Mouse (Mus musculus): ENCODE data around the gene Fbf1. TPM values are rescaled to one million over a fixed set of nuclear protein-coding genes. Genes with fewer than 3 reads are reported as not detected.

The Fbf1 gene
- polyA plus RNA-seq, 1 experiment from 2014 or later, result 41.4 TPM

DNA sequence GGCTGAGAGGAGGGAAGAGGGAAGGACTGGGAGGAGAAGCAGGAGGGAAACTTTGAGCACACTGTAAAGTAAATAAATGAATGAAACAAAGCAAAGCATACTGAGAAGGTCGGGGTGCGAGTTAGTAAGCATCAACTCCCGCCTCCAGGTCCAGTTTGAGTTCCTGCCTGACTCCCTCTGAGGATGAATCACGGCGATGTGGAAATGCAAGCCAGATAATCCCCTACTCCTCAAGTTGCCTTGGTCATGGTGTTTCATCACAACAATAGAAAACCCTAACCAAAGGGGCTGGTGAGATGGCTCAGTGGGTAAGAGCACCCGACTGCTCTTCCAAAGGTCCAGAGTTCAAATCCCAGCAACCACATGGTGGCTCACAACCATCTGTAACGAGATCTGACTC is 8.0 kb upstream of the Fbf1 start:
- Histone ChIP-seq H3K27me3 (no peaks in the 10 kb centered on the region), H3K4me3 (replicated peaks) (no peak overlapping the region), H3K4me1 (peaks cover 17% of the 10 kb centered on the region), H3K36me3 (peaks cover 88% of the 10 kb centered on the region), H3K9ac (no peak overlapping the region), H3K9me3 (replicated peaks) (no peaks in the 10 kb centered on the region), H3K27ac (peak overlapping the region; percentile 86), H3K4me2 (no peak overlapping the region)
- 82% methylated on average over 7 of the region's 7 CpGs for WGBS
- no peak for ATAC-seq (replicated peaks; ENCODE audit: low FRiP score)

DNA sequence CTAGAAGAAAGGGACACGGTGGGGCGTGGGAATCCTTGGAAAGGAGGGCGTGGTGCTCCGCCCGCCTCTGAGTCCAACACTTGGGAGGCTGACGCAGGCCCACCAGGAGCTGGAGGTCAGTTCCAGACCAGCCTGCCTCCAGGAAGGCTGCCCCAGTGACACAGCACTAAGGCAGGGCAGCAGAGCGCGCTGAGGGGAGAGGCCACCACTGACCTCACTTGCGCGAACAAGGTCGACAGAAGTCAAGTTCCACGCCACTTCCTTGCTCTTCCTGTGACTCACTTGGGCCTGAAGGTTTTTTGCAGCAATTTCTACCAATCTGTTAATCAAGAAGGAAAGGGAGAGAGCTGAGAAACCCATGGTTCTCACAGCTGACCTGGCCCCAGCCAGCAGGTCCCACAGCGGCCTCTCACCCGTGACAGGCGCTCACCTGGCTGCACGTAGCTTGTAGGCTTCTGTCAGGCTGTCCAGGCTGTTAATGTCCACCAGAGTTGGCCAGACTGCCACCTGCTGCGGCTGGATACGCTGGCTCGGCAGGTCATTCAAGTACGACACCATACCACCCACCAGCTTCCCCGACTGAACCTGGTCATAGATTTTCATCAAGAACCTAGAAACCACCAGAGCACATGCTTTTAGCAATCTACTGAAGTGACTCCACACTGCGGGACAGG is 6.9 kb upstream of the Fbf1 start:
- H3K4me2 ChIP-seq, result no peak overlapping the region
- H3K9ac ChIP-seq, result no peak overlapping the region; the same call in 1 of the 2 replicates
- ATAC-seq (replicated peaks; ENCODE audit: low FRiP score), result peak; percentile 85
- 66% methylated on average over 22 of the region's 22 CpGs for WGBS
- H3K27ac ChIP-seq, result peak overlapping the region; percentile 86
- peaks cover 17% of the 10 kb centered on the region for H3K4me1 ChIP-seq
- peaks cover 77% of the 10 kb centered on the region for H3K36me3 ChIP-seq
- H3K9me3 ChIP-seq (replicated peaks), result no peaks in the 10 kb centered on the region
- H3K27me3 ChIP-seq, result no peaks in the 10 kb centered on the region
- H3K4me3 ChIP-seq (replicated peaks), result no peak overlapping the region

DNA sequence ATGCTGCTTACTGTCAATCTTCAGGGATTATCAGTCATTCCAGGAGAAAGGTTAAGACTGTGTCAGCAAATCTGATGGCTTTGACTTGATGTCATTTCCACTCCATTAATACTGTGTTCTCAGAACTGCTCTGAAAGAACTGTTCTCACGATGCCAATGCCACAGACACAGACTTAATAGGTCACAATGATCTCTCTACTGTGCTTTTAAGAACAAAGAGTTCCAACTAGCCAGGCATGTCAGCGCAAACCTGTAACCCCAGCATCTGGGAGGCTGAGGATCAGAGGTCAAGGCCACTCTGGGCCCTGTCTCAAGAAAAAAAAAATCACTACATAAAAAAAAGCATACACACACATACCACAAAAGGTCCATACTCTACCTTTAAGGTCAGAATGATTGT is 4.0 kb upstream of the Fbf1 start:
- H3K4me3 ChIP-seq (replicated peaks), result no peak overlapping the region
- H3K9ac ChIP-seq, result no peak overlapping the region
- H3K4me2 ChIP-seq, result no peak overlapping the region
- no peaks in the 10 kb centered on the region for H3K27me3 ChIP-seq
- 71% methylated on average over 2 of the region's 2 CpGs for WGBS
- no peak overlapping the region for H3K27ac ChIP-seq
- no peak for ATAC-seq (replicated peaks; ENCODE audit: low FRiP score)
- peaks cover 28% of the 10 kb centered on the region for H3K4me1 ChIP-seq
- H3K9me3 ChIP-seq (replicated peaks), result no peaks in the 10 kb centered on the region
- peaks cover 50% of the 10 kb centered on the region for H3K36me3 ChIP-seq

DNA sequence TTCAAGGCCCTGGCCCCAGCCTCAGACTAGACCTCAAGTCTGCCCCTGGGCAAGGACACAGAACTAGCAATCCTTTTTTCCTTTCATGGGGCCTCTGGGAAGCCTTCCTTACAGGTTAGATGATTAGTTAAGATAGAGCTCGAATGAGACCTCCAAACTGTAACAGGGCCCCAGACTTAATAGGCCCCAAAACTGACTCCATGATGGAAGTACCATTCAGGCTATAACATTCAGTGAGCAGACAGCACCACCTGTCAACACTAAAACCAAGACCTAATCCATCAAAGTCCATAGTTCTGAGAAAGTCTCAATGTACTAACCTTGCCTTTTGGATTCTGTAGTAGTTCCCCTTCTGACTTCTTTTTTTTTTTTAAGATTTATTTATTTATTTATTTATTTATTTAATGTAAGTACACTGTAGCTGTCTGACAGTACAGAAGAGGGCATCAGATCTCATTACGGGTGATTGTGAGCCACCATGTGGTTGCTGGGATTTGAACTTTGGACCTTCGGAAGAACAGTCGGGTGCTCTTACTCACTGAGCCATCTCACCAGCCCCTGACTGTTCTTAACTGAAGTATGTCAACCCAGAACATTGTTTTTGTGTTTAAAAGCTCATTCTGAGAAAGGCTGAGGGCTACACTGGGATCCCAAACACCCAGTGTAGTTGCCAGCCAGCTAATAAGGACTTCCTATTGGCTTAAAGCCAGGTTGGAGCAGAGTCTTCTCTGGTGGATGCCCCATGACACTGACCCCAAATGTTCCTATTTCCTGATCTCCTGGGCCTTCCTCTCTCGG is 2.2 kb upstream of the Fbf1 start:
- no peak for ATAC-seq (replicated peaks; ENCODE audit: low FRiP score)
- peaks cover 35% of the 10 kb centered on the region for H3K4me1 ChIP-seq
- 80% methylated on average over 5 of the region's 5 CpGs for WGBS
- H3K9me3 ChIP-seq (replicated peaks), result no peaks in the 10 kb centered on the region
- 0 out of 2 replicates have a peak overlapping the region, but pooled peaks have one; percentile 49 for H3K27ac ChIP-seq
- H3K36me3 ChIP-seq, result peaks cover 46% of the 10 kb centered on the region
- no peak overlapping the region for H3K4me3 ChIP-seq (replicated peaks)
- H3K4me2 ChIP-seq, result no peak overlapping the region
- H3K27me3 ChIP-seq, result no peaks in the 10 kb centered on the region
- no peak overlapping the region for H3K9ac ChIP-seq

DNA sequence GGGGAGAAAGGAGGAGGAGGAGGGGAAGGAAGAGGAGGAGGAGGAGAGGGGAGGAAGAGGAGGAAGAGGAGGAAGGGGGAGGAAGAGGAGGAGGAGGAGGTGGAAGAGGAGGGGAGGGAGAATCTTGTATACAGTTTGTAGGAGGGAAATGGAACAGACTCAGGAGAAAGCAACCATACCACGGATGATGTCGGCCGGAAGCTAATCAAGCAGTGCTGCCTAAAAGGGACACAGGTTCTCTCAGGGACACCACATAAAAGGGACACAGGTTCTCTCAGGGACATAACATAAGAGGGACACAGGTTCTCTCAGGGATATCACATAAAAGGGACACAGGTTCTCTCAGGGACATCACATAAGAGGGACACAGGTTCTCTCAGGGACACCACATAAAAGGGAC is 1.2 kb upstream of the Fbf1 start:
- WGBS, result 84% methylated on average over 3 of the region's 3 CpGs
- Histone ChIP-seq H3K4me1 (peaks cover 28% of the 10 kb centered on the region), H3K27me3 (no peaks in the 10 kb centered on the region), H3K36me3 (peaks cover 48% of the 10 kb centered on the region), H3K4me2 (no peak overlapping the region), H3K27ac (no peak overlapping the region), H3K9ac (no peak overlapping the region), H3K9me3 (replicated peaks) (no peaks in the 10 kb centered on the region), H3K4me3 (replicated peaks) (no peak overlapping the region)
- no peak for ATAC-seq (replicated peaks; ENCODE audit: low FRiP score)

DNA sequence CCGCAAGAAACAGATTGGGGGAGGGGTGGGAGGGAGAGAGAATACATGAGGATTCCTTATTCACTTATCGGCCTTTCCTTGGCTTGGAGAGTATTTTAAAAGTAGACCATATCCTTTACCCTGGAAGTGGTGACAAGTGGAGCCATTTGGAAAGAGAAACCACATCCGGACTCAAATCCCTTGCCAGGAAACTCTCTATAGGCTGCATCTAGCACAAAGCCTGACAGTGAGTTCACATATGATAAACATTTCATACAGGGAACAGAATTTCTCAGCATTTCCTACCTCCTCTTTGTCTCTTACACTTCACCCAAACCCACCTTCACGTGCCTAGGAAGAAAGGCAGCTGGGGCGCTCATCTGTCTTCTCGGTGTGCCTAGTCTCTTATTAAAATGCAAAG is 734 bp downstream of the Fbf1 start:
- H3K9me3 ChIP-seq (replicated peaks), result no peaks in the 10 kb centered on the region
- peak overlapping the region; percentile 78 for H3K9ac ChIP-seq
- H3K27me3 ChIP-seq, result no peaks in the 10 kb centered on the region
- peak overlapping the region; percentile 84 for H3K4me2 ChIP-seq
- peak overlapping the region; percentile 95 for H3K27ac ChIP-seq
- H3K36me3 ChIP-seq, result peaks cover 33% of the 10 kb centered on the region
- peaks cover 44% of the 10 kb centered on the region for H3K4me1 ChIP-seq
- peak overlapping the region; percentile 71 for H3K4me3 ChIP-seq (replicated peaks)
- no peak for ATAC-seq (replicated peaks; ENCODE audit: low FRiP score)
- 9% methylated on average over 6 of the region's 6 CpGs for WGBS

DNA sequence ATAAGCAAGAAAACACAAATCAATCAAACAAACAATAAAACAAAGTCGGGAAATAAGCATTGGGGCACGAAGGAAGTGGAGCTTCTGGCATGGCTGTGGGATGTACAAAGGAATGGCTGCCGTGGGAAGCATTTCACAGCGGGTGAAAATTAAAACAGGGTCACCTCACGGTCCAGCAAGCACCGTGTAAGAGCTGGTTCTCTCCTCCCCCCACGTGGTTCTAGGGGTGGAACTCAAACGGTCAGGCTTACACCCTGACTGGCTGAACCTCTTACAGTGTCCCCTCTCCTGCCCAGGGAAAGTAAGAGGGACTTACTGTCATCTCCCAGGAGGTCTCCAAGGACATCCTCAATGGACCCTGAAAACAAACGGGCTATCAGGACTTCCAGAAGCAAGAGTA is 5.0 kb downstream of the Fbf1 start:
- peak; percentile 78 for ATAC-seq (replicated peaks; ENCODE audit: low FRiP score)
- H3K27me3 ChIP-seq, result no peaks in the 10 kb centered on the region
- no peak overlapping the region for H3K4me3 ChIP-seq (replicated peaks)
- peaks cover 57% of the 10 kb centered on the region for H3K36me3 ChIP-seq
- peaks cover 41% of the 10 kb centered on the region for H3K4me1 ChIP-seq
- WGBS, result 19% methylated on average over 9 of the region's 9 CpGs
- peak overlapping the region; percentile 74 for H3K27ac ChIP-seq
- H3K9me3 ChIP-seq (replicated peaks), result no peaks in the 10 kb centered on the region
- H3K9ac ChIP-seq, result no peak overlapping the region
- H3K4me2 ChIP-seq, result 0 out of 2 replicates have a peak overlapping the region, but pooled peaks have one; percentile 25

DNA sequence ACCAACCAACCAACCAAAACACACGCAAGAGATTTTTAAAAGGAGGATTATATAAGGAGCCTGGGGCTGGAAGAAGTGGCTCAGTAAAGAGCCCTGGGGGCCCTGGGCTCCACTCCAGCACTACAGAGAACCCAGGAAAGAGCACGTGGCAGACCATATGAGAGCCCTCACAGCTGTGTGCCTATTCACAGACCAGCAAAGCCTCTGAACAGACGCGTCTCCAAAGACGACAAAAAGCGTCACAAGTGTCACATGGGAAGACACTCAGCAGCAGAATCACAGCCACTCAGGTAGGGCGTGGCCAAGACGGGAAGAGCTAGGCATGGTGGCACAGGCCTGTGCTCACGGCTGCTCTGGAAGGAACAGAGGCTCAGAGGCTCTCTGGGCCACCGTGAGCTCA is 5.8 kb downstream of the Fbf1 start:
- no peak overlapping the region for H3K9ac ChIP-seq
- H3K4me2 ChIP-seq, result no peak overlapping the region
- H3K4me3 ChIP-seq (replicated peaks), result no peak overlapping the region
- H3K9me3 ChIP-seq (replicated peaks), result no peaks in the 10 kb centered on the region
- peaks cover 39% of the 10 kb centered on the region for H3K4me1 ChIP-seq
- H3K27ac ChIP-seq, result no peak overlapping the region
- H3K27me3 ChIP-seq, result no peaks in the 10 kb centered on the region
- peaks cover 65% of the 10 kb centered on the region for H3K36me3 ChIP-seq
- no peak for ATAC-seq (replicated peaks; ENCODE audit: low FRiP score)
- WGBS, result 84% methylated on average over 10 of the region's 10 CpGs

DNA sequence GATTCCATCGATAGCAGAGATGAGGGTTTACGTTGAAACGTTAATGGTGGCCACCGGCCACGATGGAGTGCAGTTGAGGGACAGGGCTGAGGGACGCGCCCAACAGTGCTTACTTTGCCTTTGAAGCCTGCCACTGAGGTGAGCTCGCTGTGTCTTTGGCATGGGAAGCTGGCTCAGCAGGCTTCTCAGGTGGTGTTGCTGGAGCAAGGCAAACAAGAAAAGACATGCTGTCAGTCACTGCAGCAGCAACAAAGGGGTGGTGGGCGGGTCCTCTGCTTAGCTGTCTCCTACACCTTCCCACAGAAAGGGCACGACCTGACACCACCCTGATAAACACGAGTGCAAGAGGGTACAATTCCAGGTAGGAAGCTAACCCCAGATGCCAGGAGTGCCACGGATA is 6.7 kb downstream of the Fbf1 start:
- Histone ChIP-seq H3K9ac (no peak overlapping the region), H3K36me3 (peaks cover 73% of the 10 kb centered on the region), H3K9me3 (replicated peaks) (no peaks in the 10 kb centered on the region), H3K4me2 (no peak overlapping the region), H3K27me3 (no peaks in the 10 kb centered on the region), H3K27ac (no peak overlapping the region), H3K4me3 (replicated peaks) (no peak overlapping the region), H3K4me1 (peaks cover 30% of the 10 kb centered on the region)
- WGBS, result 75% methylated on average over 12 of the region's 12 CpGs
- ATAC-seq (replicated peaks; ENCODE audit: low FRiP score), result no peak

DNA sequence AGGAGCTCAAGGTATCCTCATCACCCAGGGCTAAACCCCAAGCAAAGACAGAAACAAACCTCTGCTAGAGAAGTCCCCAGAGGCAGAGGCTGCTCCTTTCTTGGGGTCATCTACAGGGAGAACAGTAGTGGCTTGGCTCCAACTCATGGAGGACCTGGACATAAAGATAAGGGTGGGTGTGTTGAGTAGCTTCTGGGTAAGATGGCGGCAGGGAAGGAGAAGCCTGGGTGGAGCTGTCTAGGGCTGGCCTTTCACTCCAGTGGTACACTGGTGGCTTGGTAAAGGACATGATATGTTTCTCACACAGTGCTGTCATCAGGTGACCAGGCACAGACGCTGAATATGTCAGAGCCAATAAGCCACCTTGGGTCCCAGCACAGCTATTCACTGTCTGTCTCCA is 17.0 kb downstream of the Fbf1 start:
- Histone ChIP-seq H3K27ac (no peak overlapping the region), H3K4me1 (no peaks in the 10 kb centered on the region), H3K9me3 (replicated peaks) (no peaks in the 10 kb centered on the region), H3K36me3 (peaks cover 99% of the 10 kb centered on the region), H3K9ac (no peak overlapping the region), H3K27me3 (no peaks in the 10 kb centered on the region), H3K4me3 (replicated peaks) (no peak overlapping the region), H3K4me2 (no peak overlapping the region)
- no peak for ATAC-seq (replicated peaks; ENCODE audit: low FRiP score)
- 96% methylated on average over 2 of the region's 2 CpGs for WGBS

DNA sequence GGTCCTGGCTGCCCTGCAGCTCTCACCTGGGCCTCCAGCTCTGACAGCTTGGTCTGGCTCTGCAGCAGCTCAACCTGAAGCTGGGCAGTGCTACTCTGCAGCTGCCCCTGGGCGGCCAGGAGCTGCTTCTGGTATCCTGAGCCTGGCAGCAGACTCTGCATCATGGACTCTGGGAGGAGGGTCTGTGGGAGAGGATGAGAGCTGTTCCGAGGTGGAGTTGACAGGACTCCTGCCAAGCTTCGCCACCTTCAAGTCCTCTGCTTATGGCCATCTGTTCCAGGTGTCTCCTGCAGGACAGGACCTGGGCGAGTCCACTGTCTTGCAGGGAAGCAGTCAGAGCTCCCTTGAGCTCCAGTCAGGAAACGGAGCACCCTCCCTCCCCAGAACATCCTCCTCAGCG is 18.6 kb downstream of the Fbf1 start:
- no peaks in the 10 kb centered on the region for H3K4me1 ChIP-seq
- H3K9me3 ChIP-seq (replicated peaks), result no peaks in the 10 kb centered on the region
- whole genome bisulfite sequencing, result 81% methylated on average over 6 of the region's 6 CpGs
- no peak for ATAC-seq (replicated peaks; ENCODE audit: low FRiP score)
- H3K4me2 ChIP-seq, result no peak overlapping the region
- no peak overlapping the region for H3K27ac ChIP-seq
- H3K27me3 ChIP-seq, result no peaks in the 10 kb centered on the region
- H3K4me3 ChIP-seq (replicated peaks), result no peak overlapping the region
- H3K36me3 ChIP-seq, result peaks cover 99% of the 10 kb centered on the region
- H3K9ac ChIP-seq, result no peak overlapping the region

DNA sequence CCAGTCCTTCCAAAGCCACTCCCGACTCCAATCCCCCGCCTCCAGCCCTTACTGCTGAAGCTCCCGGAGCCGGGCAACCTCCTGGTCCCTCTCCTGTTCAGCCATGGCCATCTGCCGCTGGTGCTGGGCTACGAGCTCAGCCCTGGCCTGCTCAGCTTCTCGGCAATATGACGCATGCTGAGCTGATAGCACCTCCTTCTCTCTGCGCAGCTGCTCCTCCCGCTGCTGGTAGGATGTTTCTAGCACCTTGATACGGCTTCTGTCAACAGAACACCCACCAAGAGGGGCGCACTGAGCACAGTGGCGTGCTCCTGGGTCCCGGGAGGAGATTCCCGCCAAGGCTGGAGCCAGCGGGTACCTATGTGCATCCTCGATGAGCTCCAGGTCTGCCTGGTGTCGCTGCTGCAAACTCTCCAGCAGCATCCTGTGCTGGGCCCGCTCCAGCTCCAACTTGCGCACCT is 19.2 kb downstream of the Fbf1 start:
- 71% methylated on average over 20 of the region's 20 CpGs for WGBS
- no peak overlapping the region for H3K4me2 ChIP-seq
- H3K36me3 ChIP-seq, result peaks cover 99% of the 10 kb centered on the region
- no peaks in the 10 kb centered on the region for H3K4me1 ChIP-seq
- H3K9me3 ChIP-seq (replicated peaks), result no peaks in the 10 kb centered on the region
- H3K27me3 ChIP-seq, result no peaks in the 10 kb centered on the region
- H3K27ac ChIP-seq, result no peak overlapping the region
- no peak overlapping the region for H3K9ac ChIP-seq
- no peak for ATAC-seq (replicated peaks; ENCODE audit: low FRiP score)
- H3K4me3 ChIP-seq (replicated peaks), result no peak overlapping the region

All from kidney, embryonic 15.5 days (tissue).